Mouse (Mus musculus) A20 (cell line): ENCODE data around the gene Srpk2.
"Not testable (repeated sequence)": the region's sequence is repeated elsewhere in the genome, so short reads cannot be mapped to it uniquely, and the experiment has no call there.

ENCODE experiments used
- DNase-seq: peaks from one replicate; pipeline ENCODE4 v3.0.0-alpha.2; 2011; ENCODE audit warnings: low read depth, low spot score

Gene Srpk2

DNA sequence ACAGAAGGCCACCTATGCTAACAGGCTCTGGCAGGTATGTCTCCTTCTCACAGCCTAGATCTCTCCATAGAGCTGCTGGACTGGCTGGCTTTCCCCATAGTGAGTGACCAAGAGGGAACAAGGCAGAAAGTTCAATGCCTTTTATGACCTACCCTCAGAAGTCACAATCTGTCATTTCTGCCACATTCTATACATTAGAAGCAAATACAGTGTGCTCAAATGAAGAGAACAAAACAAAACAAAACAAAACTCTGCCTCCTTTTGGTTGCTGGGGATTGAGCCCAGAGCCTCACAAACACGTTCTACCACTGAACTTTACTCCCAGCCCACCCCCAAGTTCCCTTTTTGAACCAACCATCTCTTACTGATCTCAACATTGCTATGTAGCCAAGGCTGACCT, at the start of gene Srpk2:
TSS of gene Srpk2 (minus strand) at position 101 of the 400 bp plus-strand sequence.
- DNase-seq, result peak; percentile 1

GRCm38 (mm10) chr5:23721956-23722355, 37.5 kb upstream of the Srpk2 start:
- DNase-seq, result peak; percentile 0

- peak; percentile 27 for DNase-seq
Measured at GRCm38 (mm10) chr5:23718881-23719328, 34.5 kb upstream of the Srpk2 start.

GRCm38 (mm10) chr5:23718182-23718534, 33.7 kb upstream of the Srpk2 start:
- DNase-seq, result no peak

DNA sequence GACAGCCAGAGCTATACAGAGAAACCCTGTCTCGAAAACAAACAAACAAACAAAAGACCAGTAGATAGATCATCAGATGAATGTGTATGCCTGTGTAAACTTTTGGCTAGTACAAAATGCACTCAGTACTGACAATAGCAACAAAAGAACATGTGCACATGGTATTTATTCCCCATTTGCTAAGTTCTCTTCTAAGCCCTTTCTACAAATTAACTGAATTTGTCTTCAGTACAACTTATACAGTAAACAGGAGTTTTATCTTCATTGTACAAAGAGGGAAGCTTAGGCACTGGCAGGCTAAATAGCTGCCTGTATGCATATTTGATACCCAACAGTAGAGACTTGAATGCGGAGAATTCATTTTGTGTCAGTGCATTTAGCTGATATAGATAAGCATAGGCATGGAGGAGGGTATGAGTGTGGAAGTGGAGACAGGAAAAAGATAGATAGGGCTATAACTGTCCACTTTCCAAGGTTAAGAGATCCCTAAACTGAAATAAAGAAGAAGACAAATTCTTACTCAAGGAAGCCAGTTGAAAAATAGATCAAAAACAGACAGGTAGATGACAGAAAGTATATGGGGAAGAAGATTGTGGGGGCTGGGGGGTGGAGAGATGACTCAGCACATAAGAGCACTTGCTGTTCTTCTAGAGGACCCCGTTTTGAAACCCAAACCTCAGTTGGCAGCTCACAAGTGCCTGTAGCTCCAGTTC, 33.2 kb upstream of the Srpk2 start:
- peak; percentile 14 for DNase-seq

DNA sequence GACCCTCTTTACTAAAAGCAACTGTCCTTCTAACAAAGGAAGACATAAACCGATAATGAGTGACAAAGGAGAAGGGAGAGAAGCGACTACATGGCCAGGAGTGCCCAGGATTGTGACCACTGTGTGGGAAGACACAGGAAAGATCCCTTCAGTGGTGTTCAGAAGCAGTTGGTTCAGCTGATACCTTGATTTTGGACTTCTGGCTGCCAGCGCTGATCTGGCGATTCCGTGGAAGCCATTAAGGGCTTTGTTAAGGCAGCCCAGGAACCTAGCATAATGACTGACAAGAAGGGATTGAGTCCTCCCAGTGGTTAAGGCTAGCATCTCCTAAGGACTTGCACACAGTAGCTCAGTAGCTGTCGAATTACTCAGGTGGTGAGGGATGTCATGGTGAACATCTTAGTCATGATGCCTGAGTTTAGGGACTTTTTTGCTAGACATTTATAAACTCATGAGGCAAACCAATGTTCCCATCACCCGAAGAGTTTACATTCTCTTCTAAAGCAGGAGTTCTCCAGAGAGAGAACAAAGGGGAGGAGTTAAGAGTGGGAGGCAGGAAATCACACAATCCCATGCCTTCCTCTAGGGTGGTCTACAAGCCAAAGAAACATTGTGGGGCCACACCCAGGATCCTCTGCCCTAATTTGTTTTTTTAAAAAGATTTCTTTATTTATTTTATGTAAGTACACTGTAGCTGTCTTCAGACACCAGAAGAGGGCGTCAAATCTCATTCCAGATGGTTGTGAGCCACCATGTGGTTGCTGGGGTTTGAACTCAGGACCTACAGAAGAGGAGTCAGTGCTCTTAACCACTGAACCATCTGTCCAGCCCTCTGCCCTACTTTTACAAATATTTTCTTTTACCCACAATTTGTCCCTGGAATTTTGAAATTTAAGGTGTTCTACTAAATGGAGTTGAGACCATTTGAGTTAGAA, 29.3 kb upstream of the Srpk2 start:
- peak; percentile 56 for DNase-seq

DNA sequence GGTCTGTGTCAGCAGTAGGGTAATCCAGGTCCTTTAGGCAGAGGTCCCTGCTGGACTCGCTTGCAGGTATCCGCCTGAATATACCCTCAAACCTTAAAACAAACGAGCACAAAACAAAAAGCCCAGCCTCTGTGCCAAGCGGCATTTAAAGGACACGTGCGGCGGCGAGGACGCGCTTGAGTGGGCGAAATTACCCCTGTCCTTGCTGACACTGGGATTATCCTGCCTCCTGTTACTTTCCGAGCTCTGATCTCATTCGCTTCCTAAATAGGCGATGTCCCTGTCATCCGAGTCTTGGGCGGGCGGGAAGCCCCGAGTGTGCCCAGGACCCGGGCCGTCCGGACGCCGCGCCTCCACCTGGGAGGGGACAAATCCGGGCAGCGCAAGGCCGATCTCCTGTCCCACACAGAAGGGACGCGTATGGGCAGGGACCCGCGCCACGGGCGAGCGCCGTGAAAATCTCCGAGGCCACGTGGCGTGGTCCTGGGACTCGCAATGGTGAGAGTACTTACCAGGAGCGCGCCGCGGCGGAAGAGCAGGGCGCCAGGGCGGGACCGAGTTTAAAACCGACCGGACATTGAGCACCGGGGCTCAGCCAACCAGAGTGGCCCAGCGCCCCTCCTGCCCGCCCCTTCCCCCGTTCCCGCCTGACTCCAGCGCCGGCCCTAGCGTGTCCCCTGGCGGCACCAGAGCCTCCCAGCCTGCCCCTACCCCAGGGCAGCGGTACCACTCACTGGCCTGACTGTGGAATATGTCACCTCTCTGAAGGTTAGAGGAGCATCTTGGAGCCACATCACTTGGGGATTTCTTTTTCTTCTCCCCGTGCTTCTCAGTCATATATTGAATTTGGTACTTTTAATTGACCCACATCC, 27.9 kb upstream of the Srpk2 start:
- DNase-seq, result peak; percentile 76

GRCm38 (mm10) chr5:23711671-23712129, 27.3 kb upstream of the Srpk2 start:
- DNase-seq, result peak; percentile 62

DNA sequence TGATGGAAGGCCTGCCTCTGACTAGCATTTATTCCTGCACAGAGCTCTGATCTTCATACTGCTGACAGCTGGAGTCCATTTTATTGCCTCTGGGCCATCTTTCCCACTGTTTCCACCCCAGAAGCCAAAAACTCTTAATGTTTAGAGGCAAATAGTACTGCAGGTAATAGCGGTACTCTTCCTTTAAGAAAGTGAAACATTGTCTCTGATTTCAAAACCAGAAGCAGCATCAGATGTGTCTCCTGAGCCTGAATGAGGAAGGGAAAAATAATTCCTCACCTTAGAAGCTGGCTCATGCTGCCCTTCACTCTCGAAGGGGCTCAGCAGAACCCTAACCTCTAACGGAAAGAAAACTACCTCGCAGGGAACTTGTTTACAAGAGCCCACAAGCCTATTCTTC, 26.8 kb upstream of the Srpk2 start:
- DNase-seq, result no peak

DNA sequence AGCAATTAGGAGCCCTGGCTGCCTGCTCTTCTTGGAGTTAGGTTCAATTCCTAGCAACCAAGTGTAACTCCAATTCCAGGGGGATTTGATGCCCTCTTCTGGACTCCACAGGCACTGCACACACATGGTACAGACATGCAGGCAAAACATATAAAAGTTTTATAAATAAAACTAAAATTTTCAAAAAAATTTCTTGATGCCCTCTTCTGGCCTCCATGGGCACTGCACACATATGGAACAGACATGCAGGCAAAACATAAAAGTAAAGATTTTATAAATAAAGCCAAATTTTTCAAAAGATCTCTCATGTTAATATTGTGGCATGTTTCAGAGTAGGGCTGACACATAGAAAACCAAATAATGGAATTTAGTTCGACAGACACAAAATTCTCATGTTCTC, 25.2 kb upstream of the Srpk2 start:
- DNase-seq, result peak; percentile 21

- DNase-seq, result not testable (repeated sequence)
Measured at GRCm38 (mm10) chr5:23706601-23707597, 22.5 kb upstream of the Srpk2 start.

- DNase-seq, result no peak
Measured at GRCm38 (mm10) chr5:23697457-23697856, 13.0 kb upstream of the Srpk2 start.

DNA sequence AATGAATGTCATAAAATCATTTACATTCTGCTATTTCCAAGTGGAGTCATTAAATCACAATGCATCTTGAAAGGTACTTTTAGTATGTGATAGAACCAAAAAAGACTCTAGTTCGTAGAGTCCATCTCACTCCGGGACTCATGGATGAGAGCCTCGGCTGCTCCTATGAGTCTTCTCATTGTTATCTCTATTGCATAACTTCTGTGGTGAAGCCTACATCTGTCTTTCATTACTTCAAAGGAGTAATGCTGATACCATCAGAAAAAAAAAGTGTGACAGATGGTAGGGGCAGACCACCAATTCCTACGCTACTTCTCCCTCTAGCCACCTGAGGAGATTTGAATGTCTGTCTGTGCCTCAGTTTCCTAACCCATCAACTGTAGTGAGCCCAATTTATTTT, 986 bp downstream of the Srpk2 start:
- peak; percentile 0 for DNase-seq

GRCm38 (mm10) chr5:23679006-23679405, 5.4 kb downstream of the Srpk2 start:
- no peak for DNase-seq

- DNase-seq, result no peak
Measured at GRCm38 (mm10) chr5:23677883-23678282, 6.5 kb downstream of the Srpk2 start.

GRCm38 (mm10) chr5:23677072-23677453, 7.4 kb downstream of the Srpk2 start:
- DNase-seq, result no peak

GRCm38 (mm10) chr5:23676156-23677071, 8.0 kb downstream of the Srpk2 start:
- DNase-seq, result peak; percentile 75

GRCm38 (mm10) chr5:23675499-23676155, 8.8 kb downstream of the Srpk2 start:
- DNase-seq, result peak; percentile 84
